Mouse (Mus musculus): ENCODE results near the gene Gdap1l1. TPM values are rescaled to one million over a fixed set of nuclear protein-coding genes. Genes with fewer than 3 reads are reported as not detected.
A peak's percentile ranks its signal among the peaks of the same experiment; 100 is the strongest.
"Not testable (repeated sequence)": the region's sequence is repeated elsewhere in the genome, so short reads cannot be mapped to it uniquely, and the experiment has no call there.

Gdap1l1 gene
- not detected for total RNA-seq (2021)
- long read RNA-seq, experiment 1: 0 reads
- long read RNA-seq, experiment 2: 0 reads

DNA sequence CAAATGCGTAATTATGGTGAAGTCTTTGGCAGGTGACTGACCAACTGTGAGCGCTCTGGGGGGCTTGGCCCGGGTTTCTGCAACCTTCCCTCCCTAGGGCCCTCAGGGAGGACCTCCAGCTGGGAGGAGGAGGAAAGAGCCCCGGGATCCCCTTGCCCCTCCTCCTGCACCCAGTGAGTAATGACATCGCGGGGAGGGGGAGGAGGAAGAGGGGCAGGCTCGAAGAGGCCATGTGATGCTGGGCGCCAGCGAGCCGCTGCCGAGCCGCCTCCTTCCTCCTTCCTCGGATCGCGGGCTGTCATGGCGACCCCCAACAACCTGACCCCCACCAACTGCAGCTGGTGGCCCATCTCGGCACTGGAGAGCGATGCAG is at the start of gene Gdap1l1:
TSS of gene Gdap1l1 (plus strand) at position 231 of the 373 bp plus-strand sequence.
- no peak for DNase-seq

GRCm38 (mm10) chr2:163392436-163392835 is 45.8 kb upstream of the Gdap1l1 start:
- peak; percentile 82 for DNase-seq

DNA sequence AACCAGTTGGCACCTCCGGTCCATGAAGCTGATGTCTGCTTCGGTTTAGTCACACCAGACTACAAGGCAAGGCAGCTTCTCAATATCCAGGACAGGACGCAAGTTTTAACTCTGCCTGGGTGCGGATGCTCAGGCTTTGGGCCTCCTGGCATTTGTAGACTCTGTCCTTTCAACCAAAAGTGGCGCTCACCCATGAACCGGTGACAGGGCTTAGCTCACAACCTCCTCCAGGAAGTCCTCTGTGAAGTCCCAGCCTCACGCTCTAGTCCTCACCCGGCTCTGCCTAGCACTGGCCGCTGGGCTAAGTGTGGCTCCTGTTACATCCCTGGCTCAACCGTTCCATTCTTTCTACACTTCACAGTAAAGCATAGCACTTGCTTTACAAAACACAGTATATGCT is 45.0 kb upstream of the Gdap1l1 start:
- no peak for DNase-seq

GRCm38 (mm10) chr2:163393976-163394375 is 44.3 kb upstream of the Gdap1l1 start:
- DNase-seq: peak; percentile 35

DNA sequence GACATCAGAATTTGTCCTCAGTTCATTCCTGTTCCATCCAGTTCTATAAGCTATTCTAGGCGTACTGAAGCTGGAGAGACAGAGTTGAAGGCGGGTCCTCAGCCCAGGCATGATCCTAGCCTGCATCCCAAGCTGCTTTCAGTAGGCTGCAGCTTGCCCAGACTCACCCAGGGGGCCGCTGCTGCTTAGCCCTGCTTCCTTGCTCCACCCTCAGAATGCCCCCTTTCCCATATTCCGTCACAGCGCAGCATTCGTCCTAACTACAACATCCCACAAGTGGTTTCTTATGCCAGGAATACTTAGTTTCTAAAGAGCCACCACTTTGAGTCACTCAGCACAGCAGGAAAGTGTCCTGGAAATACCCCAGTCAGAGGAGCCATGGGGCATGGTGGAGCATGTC is 43.3 kb upstream of the Gdap1l1 start:
- DNase-seq: no peak

- DNase-seq: no peak
Observed at GRCm38 (mm10) chr2:163397071-163397470, 41.2 kb upstream of the Gdap1l1 start.

DNA sequence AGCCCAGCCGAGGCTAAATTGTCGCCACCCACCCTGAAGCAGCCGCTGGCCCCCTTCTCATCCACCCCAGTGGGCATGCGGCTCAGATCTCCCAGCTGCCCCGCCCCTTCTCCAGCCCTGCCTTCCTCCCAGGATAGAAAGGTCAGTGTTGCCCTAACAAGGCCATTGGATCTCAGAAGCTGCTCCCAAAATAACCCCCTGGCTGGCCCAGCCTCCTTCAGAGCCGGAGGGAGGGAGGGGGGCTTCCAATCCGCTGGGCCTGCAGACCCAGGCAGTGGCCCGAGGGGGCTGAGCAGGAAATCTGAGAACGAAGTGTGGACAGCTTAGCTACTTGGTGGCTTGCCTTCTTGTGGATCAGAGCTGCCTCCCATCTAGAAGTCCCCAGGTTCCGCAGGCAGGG is 40.4 kb upstream of the Gdap1l1 start, which contains the start of gene Jph2:
TSS of gene Jph2 (minus strand) at position 89 of the 400 bp plus-strand sequence.
- peak; percentile 89 for DNase-seq

GRCm38 (mm10) chr2:163398770-163399169 is 39.5 kb upstream of the Gdap1l1 start:
- no peak for DNase-seq

DNA sequence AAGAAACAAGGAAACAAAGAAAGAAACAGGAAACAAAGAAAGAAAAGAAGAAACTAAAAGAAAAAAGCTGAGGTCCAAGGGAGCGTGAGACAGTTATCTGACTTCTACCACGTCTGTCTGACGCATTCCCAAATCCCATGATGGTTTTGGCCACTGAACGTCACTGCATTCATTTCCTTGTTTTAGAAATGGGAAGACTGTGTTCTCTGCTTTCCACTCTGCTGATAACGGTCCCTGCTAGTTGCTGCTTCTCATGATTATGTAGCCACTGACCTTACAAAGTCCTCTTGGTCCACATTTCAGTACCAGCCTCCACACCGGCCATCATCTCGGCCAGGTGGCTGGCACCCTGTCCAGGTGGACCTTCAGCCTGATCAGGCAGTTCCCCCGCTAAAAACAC is 39.1 kb upstream of the Gdap1l1 start:
- DNase-seq: no peak

DNA sequence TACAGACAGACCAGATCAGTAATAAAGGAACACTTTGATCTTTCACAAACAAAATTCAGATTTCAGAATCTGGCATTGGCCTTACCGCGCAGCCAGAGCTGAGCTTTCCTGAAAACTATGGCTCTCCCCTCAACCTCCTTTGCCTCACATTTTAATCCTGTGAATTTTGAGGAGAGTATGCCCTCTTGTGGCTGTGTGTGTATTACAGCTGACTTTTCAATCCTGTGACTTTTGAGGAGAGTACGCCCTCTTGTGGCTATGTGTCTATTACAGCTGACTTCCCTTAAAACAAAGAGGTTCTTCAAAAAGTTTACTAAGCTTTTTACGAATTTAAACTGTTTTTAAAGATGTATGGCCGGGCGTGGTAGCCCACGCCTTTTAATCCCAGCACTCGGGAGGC is 37.1 kb upstream of the Gdap1l1 start:
- no peak for DNase-seq

DNA sequence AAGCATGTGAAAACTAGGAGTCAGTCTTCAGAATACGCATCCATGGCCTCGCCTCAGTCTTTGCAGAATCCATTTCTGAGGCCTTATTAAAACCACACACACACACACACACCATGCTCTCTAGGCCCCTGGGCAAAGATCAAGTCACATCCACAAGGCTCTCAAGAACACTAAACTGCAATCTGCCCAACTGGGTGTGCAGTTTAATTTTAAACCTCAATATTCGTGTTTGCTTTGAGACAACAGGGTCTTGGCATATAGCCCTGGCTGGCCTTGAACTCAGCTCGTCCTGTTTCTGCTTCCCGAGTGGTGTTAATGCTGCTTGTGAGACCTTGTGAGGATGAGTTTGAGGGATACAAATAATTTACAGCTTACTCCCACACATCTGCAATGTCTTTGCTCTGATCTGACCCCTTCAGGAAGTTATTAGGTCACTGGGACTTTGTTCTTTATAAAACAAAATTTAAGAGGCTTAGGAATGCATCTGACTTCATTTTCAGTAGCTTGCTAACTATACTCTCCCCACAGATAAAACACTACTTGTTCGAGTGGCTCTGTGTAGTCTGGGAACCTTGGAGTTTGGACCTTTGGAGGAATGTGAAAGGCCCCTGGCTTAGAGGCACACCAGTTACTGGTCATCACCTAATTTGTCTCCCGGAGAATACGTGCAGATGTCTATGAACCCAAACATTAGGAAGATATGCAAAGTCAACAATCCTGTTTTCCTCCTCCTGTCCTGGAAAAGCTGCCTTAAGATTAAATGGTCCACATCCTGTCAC is 34.0 kb upstream of the Gdap1l1 start:
- DNase-seq: no peak

- no peak for DNase-seq
Observed at GRCm38 (mm10) chr2:163410211-163410610, 28.1 kb upstream of the Gdap1l1 start.

DNA sequence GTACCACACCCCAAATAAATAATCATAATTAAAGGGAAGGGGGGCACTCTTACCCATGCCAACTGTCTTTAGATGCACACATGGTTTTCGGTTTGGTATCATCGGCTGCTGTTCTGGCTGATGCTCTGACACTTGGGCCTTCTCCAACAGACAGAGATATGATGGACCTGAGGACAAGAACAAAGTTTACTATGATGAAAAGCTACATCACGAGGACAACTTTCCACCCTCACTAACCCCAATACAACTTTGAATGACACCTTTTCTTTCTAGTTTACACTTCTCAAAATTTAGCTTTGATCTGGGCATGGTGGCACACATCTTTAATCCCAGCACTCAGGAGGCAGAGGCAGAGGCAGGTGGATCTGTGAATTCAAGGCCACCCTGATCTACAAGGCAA is 26.9 kb upstream of the Gdap1l1 start:
- not testable (repeated sequence) for DNase-seq

DNA sequence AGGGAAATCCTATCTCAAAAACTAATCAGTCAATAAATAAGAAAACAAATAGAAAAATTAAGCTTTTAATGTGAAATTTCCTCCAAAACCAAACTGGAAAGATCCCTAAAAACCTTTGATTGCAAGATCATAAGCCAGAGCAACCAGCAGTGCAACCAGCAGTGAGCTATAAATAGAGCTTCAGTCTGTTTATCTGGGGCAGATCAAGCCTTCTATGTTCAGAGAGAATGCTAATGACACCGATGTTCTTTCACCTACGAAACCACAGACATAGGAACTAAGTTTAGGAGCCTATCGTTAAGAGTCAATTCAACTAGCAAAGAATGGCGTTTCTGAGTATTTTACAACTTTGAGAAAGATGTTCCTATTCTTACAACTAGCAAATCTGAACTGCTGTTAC is 26.4 kb upstream of the Gdap1l1 start:
- DNase-seq: no peak

GRCm38 (mm10) chr2:163412419-163412818 is 25.9 kb upstream of the Gdap1l1 start:
- no peak for DNase-seq

GRCm38 (mm10) chr2:163412846-163413590 is 25.3 kb upstream of the Gdap1l1 start:
- no peak for DNase-seq

- DNase-seq: no peak
Observed at GRCm38 (mm10) chr2:163417026-163417425, 21.2 kb upstream of the Gdap1l1 start.

DNA sequence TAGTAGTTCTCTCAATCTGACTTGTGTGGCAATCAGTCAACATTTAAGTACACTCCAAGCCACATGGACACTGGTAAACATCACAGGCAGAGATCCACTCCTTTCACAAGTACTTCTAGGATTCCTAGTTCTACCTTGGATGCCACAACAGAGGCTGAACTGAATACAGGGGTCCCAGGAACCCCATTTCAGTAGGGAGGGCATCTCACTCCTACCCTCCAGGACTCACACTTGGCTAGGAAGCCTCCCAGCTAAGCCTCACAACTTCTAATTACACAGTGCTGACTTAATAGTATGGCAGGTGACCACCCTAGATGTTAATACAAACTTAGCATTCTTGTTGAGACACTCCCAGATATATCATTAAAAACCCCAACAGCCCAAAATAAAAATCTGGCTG is 20.4 kb upstream of the Gdap1l1 start:
- no peak for DNase-seq

DNA sequence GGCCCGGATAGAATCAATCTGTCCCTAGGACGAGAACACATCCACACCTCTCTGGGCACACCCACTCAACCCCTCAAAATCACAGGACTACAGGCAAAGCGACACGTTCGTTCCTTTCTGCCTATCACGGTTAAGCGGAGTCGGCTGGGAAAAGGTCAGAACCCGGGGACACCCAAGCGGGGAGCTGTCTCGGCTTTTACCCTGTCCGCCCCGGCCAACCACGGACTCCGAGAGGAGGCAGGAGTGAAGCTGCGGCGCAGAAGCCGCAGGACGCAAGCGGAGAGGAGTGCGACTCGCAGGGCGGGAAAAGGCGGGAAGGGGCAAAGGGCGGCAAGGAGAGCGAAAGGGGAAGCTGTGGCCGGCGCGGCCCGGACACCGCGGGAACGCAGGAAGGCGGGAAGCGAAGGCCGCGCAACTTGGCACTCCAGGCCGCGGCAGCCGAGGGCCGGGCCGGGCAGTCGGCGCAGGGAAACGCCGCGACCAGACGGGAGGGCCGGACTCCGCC is 19.4 kb upstream of the Gdap1l1 start:
- DNase-seq: no peak

GRCm38 (mm10) chr2:163419346-163420045 is 18.8 kb upstream of the Gdap1l1 start:
- peak; percentile 100 for DNase-seq

- no peak for DNase-seq
Observed at GRCm38 (mm10) chr2:163420366-163420886, 17.9 kb upstream of the Gdap1l1 start.

- no peak for DNase-seq
Observed at GRCm38 (mm10) chr2:163422895-163423660, 15.2 kb upstream of the Gdap1l1 start.

All from gastrocnemius, postnatal 25 days (tissue).